Mouse (Mus musculus): Measurements from ENCODE around the gene Surf4.

GRCm38 (mm10) chr2:26973960-26974359 is 40.2 kb upstream of the Surf4 start:
- TF ChIP-seq POLR2A (IDR thresholded peaks at IDR 0.05; ENCODE audit: borderline replicate concordance, insufficient read depth, low read length) (no peak), CTCF (IDR thresholded peaks at IDR 0.05; ENCODE audit: borderline replicate concordance, insufficient read depth, low read depth, low read length) (no peak)
